Mouse (Mus musculus) ES-Bruce4 (cell line): ENCODE results near the gene Bub1. TPM values are rescaled to one million over a fixed set of nuclear protein-coding genes. Genes with fewer than 3 reads are reported as not detected.

Source experiments
- H3K27ac ChIP-seq: 2 replicates; pipeline ENCODE4 v1.5.1; 2012; ENCODE audit warnings: low read length, inconsistent platforms; ENCODE audit not compliant: insufficient read depth
- H3K27me3 ChIP-seq: 2 replicates; pipeline ENCODE4 v1.6.1; 2012; ENCODE audit warnings: mild to moderate bottlenecking, low read length, inconsistent platforms; ENCODE audit not compliant: control insufficient read depth, poor library complexity, insufficient read depth, severe bottlenecking
- H3K36me3 ChIP-seq: 2 replicates; pipeline ENCODE4 v1.6.1; 2012; ENCODE audit warnings: inconsistent platforms, mild to moderate bottlenecking, low read length, moderate library complexity; ENCODE audit not compliant: control insufficient read depth, poor library complexity, insufficient read depth, severe bottlenecking
- H3K4me1 ChIP-seq: one replicate; pipeline ENCODE4 v1.8.1; 2011; ENCODE audit warnings: low read length; ENCODE audit not compliant: control insufficient read depth, insufficient read depth
- H3K4me3 ChIP-seq: 2 replicates; pipeline ENCODE4 v1.5.1; 2011; ENCODE audit warnings: low read depth, mild to moderate bottlenecking, low read length
- H3K9ac ChIP-seq: 2 replicates; pipeline ENCODE4 v1.6.1; 2012; ENCODE audit warnings: low read depth, mild to moderate bottlenecking, inconsistent platforms; ENCODE audit not compliant: poor library complexity, severe bottlenecking
- H3K9me3 ChIP-seq: replicated peaks from 2 replicates; pipeline ENCODE4 v1.6.1; 2012; ENCODE audit warnings: mild to moderate bottlenecking, low read length, inconsistent platforms; ENCODE audit not compliant: control insufficient read depth, poor library complexity, insufficient read depth, severe bottlenecking
- CTCF ChIP-seq: IDR thresholded peaks from one replicate; pipeline ENCODE4 v1.8.1; 2011; ENCODE audit warnings: low read depth, low read length
- EP300 ChIP-seq: IDR thresholded peaks from 2 replicates; pipeline ENCODE4 v1.6.1; 2011; ENCODE audit warnings: low read depth, low read length; ENCODE audit not compliant: insufficient read depth
- POLR2A ChIP-seq: IDR thresholded peaks from one replicate; pipeline ENCODE4 v1.8.1; 2011; ENCODE audit warnings: low read length; ENCODE audit not compliant: insufficient read depth
- polyA plus RNA-seq: library from polyadenylated mRNA; stranded (reverse); fragments of >200 nt; gene quantifications from 2 replicates; pipeline ENCODE4 v1.2.4, GENCODE M21; 2011; ENCODE audit warnings: low read depth; ENCODE audit not compliant: missing spikeins, insufficient read depth, insufficient read length

The Bub1 gene
- polyA plus RNA-seq, 1 experiment: 198 TPM

DNA sequence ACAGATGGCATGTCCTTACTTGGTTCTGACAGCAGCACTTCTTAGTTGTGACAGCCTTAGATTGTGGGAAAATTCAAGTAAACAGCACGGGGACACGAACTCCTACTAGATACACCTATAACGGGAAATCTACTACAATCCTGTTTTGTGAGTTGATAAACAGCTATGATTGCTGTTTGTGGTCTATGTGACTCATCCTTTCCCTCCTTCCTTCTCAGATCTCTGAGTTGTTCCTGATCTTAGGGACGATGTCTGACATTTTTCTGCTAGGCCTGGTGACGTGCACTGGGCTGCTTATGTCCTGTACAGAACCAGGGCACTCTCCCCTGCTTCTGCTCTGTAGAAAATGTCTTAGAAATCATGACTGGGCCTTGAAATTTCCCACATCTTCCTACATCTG is 70.1 kb downstream of the Bub1 start:
- no peak for TF ChIP-seq CTCF
- TF ChIP-seq POLR2A: no peak
- Histone ChIP-seq H3K9me3 (no peaks in the 10 kb centered on the region), H3K4me3 (no peak overlapping the region), H3K36me3 (no peaks in the 10 kb centered on the region), H3K4me1 (no peaks in the 10 kb centered on the region), H3K27ac (no peak overlapping the region), H3K27me3 (no peaks in the 10 kb centered on the region), H3K9ac (no peak overlapping the region)

DNA sequence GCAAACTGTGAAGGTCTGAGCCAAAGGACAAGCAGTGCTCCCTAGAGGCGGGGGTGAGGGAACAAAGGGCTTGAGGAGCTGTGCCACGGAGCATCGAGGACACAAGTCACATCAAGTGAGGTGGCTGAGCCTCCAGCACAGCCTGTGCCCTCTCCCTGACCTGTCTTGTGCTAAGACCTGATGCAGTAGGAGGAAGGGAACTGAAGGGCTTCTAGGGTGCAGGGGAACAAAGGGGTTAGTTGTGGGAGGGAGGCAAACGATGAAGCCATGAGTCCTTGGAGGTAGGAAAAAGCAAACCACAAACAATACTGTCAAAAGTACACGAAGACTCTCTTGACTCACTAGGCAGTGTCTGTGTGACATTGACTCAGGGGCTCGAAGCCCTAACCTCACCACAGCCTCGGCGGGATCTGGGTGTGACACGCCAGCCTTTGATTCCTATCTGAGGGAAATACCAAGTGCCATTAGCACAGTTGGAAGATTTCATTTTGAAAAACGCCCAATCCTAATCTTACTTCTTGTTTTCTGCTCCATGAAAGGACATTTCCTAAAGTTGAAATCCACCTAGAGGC is 71.2 kb downstream of the Bub1 start:
- Histone ChIP-seq H3K27me3 (no peaks in the 10 kb centered on the region), H3K27ac (no peak overlapping the region), H3K9me3 (no peaks in the 10 kb centered on the region), H3K4me1 (no peaks in the 10 kb centered on the region), H3K4me3 (no peak overlapping the region), H3K9ac (no peak overlapping the region), H3K36me3 (no peaks in the 10 kb centered on the region)
- no peak for TF ChIP-seq POLR2A

DNA sequence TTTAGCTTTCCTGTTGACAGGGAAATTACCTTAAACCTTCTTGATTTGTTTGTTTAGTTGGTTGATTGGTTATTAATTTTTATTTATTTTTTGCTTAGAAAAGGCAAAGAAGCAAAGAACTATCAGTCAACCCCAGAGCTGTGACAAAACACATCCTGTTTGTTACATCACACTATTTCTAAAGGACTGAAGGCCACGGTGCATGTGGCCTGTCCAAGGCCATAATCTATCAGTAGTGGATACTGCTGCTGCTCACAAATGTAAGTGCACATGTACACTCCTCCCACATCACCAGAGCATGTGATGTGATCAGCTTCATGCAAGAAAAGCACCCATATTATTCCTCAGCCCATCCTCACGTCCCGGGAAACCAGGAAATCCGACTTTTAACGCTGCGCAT is 71.7 kb downstream of the Bub1 start:
- no peaks in the 10 kb centered on the region for H3K36me3 ChIP-seq
- H3K4me3 ChIP-seq: no peak overlapping the region
- no peaks in the 10 kb centered on the region for H3K9me3 ChIP-seq
- H3K27me3 ChIP-seq: no peaks in the 10 kb centered on the region
- no peak for TF ChIP-seq EP300
- TF ChIP-seq POLR2A: no peak
- TF ChIP-seq CTCF: no peak
- no peak overlapping the region for H3K9ac ChIP-seq
- H3K27ac ChIP-seq: no peak overlapping the region
- no peaks in the 10 kb centered on the region for H3K4me1 ChIP-seq

DNA sequence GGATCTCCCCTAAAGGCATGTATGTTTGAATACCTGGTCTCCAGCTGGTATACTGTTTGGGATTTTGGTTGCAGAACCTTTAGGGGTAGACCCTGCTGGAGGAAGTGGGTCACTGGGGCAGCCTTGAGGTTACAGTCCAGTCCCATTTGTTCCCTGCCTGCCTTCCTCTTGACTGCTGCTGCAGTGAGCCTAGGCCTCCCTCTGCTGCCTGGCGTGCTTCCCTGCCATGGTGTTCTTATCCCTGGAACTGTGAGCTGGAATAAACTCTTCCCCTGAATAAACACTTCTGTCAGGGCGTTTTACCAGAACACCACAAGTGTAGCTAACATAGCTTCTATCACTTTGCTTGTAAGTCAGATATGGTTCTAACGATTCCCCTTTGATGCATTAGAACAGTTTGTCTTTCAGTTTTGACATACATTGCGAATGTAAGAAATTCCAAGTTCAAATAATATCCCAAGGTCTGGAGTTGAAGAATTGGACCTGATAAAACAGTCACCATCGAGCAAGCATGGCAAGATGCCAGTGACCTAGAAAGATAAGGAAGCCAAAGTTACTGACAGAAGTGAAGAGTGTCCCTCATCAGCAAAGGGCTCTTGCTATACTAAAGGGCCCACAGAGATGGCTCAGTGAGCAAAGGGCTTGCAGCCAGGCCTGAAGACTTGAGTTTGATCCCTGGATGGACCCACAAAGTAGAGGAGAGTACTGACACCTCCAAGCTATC is 72.3 kb downstream of the Bub1 start:
- Histone ChIP-seq H3K4me1 (no peaks in the 10 kb centered on the region), H3K9ac (no peak overlapping the region), H3K9me3 (no peaks in the 10 kb centered on the region), H3K36me3 (no peaks in the 10 kb centered on the region), H3K27me3 (no peaks in the 10 kb centered on the region), H3K4me3 (no peak overlapping the region), H3K27ac (no peak overlapping the region)
- TF ChIP-seq EP300 (no peak), CTCF (no peak), POLR2A (no peak)

DNA sequence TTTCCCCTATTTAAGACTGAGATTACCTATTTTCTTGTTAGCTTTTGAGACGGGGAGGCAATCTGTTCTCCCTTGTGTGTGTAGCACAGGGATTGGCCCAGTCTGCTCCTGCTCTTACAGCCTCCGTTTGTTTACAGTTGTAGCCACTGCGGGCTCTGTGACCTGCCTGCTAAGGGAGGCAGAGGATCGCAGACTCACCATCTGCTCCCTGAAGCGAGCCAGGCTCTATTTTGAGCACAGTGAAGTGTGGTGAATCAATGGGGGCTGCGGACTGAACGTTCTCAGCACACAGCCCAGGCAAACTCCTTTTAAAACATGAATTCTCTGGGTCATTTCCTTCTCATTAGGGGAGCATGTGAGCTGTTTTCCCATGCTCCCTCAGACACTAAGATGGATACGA is 74.5 kb downstream of the Bub1 start:
- Histone ChIP-seq H3K9me3 (no peaks in the 10 kb centered on the region), H3K4me1 (no peaks in the 10 kb centered on the region), H3K4me3 (no peak overlapping the region), H3K27me3 (no peaks in the 10 kb centered on the region), H3K36me3 (no peaks in the 10 kb centered on the region), H3K27ac (no peak overlapping the region), H3K9ac (no peak overlapping the region)
- TF ChIP-seq POLR2A (no peak), EP300 (no peak), CTCF (no peak)

DNA sequence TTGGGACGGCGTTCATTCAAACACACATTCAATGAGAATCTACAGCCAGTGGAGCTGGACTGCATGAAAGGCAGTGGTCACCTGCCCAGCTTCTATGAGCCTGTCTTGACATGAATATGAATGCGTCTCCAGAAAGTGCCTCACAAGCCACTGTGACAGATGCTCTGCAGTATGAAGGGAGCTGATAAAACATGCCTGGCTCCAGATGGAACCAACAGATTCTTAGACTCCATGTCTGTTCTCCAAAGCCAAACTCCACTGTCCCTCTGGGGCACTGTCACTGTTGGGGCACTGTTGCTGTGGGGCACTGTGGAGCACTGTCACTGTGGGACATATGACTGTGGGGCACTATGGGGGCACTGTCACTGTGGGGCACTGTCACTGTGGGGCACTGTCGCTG is 77.6 kb downstream of the Bub1 start:
- Histone ChIP-seq H3K4me3 (no peak overlapping the region), H3K36me3 (no peaks in the 10 kb centered on the region), H3K27me3 (no peaks in the 10 kb centered on the region), H3K9me3 (no peaks in the 10 kb centered on the region), H3K9ac (no peak overlapping the region), H3K27ac (no peak overlapping the region), H3K4me1 (no peaks in the 10 kb centered on the region)
- TF ChIP-seq POLR2A: no peak
- no peak for TF ChIP-seq CTCF
